In the genomic region with DNA sequence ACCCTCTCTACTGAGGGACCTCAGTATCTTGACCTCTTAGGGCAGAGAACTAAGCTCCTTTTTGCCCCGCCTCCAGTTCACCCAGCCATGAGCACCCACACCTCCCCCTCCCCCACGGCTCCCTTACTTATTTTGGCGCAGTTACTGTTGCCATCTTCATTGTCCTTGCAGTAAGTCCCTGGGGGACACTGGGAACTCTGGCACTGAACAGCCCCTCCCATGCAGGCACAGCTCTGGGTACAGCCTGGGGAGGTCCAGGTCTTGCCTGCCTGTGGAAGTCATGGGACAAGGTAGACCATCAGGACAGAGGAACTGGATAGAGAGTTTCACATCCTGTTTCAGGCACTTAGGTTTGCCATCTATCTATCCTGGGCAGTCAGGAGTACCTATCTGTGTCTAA, we compare ENCODE assay signal across 21 mouse cellular contexts.
"Had no signal": no experiment of that assay in that cellular context is flagged by ENCODE, and none has a peak within 500 bp of the region (broad histone marks: within the 10 kb centered on the region; RNA-seq: fewer than 3 reads in every experiment).

No protein-coding gene starts in this region.

- H3K4me3 ChIP-seq: liver, embryonic 15.5 days; midbrain, embryonic 10.5 days; midbrain, embryonic 12.5 days; myocyte; neural tube, embryonic 13.5 days; neural tube, embryonic 15.5 days had no signal

- DNase-seq: liver, postnatal 0 days; lung, embryonic 14.5 days; lung, postnatal 14 days; lung, postnatal 36 days; midbrain, embryonic 14.5 days; retina, postnatal 1 day; right cerebral cortex, adult 18-20 months; right cerebral cortex, postnatal 25 days; right cerebral cortex, postnatal 4 days; spleen, adult 18-20 months; thymus, adult 18-20 months; thymus, postnatal 25 days; thymus, postnatal 4 days had no signal

- H3K9me3 ChIP-seq: liver, embryonic 15.5 days; midbrain, embryonic 10.5 days; midbrain, embryonic 12.5 days; neural tube, embryonic 13.5 days; neural tube, embryonic 15.5 days had no signal

- H3K27ac ChIP-seq: liver, embryonic 15.5 days; macrophage; midbrain, embryonic 10.5 days; midbrain, embryonic 12.5 days; neural tube, embryonic 13.5 days; neural tube, embryonic 15.5 days had no signal

- ATAC-seq: liver, postnatal 0 days; midbrain, embryonic 16.5 days had no signal

- H3K9ac ChIP-seq: liver, embryonic 15.5 days; liver, postnatal 0 days; lung, embryonic 14.5 days; midbrain, embryonic 12.5 days; neural tube, embryonic 13.5 days; neural tube, embryonic 15.5 days had no signal

- H3K27me3 ChIP-seq: liver, embryonic 15.5 days; midbrain, embryonic 12.5 days; neural tube, embryonic 13.5 days; neural tube, embryonic 15.5 days had no signal

- H3K36me3 ChIP-seq: liver, embryonic 15.5 days; midbrain, embryonic 10.5 days; midbrain, embryonic 12.5 days; neural tube, embryonic 13.5 days; neural tube, embryonic 15.5 days had no signal

- H3K4me2 ChIP-seq: liver, embryonic 15.5 days; lung, embryonic 14.5 days; midbrain, embryonic 12.5 days; neural tube, embryonic 13.5 days; neural tube, embryonic 15.5 days had no signal
